Mouse (Mus musculus) urinary bladder, postnatal 0 days (tissue): ENCODE measurements around the gene Lrrc57. TPM values are rescaled to one million over a fixed set of nuclear protein-coding genes. Genes with fewer than 3 reads are reported as not detected.

ENCODE experiments used
- polyA plus RNA-seq: library from polyadenylated mRNA; unstranded; fragments of >200 nt; fragmentation: Nextera tagmentation; extraction: Ambion mirVana; gene quantifications from 2 replicates; pipeline ENCODE4 v1.2.1, GENCODE M21; 2015

Lrrc57 gene
- polyA plus RNA-seq: 11.6 and 12.0 TPM in 2 replicates

GRCm38 (mm10) chr2:120608830-120609723 lies at the start of gene Lrrc57, which contains the start of gene Haus2:
Gene Lrrc57 (minus strand): TSS chr2:120609520.
Gene Haus2 (plus strand): TSS chr2:120609383.

GRCm38 (mm10) chr2:120628886-120629735 lies 19.8 kb upstream of the Lrrc57 start, which contains the start of gene Stard9:
Gene Stard9 (plus strand): TSS chr2:120629121.

GRCm38 (mm10) chr2:120566886-120567797 lies 42.2 kb downstream of the Lrrc57 start, which contains the start of gene Snap23:
Gene Snap23 (plus strand): TSS chr2:120567671.

GRCm38 (mm10) chr2:120563235-120563990 lies 45.9 kb downstream of the Lrrc57 start, which contains the start of gene Zfp106:
Gene Zfp106 (minus strand): TSS chr2:120563843.

Other genes starting within 250 kb of the Lrrc57 start
- 6.3 and 8.2 TPM in 2 replicates for gene Ganc, start 205.6 kb downstream of the Lrrc57 start, polyA plus RNA-seq
- gene Tmem87a, start 205.4 kb downstream of the Lrrc57 start, polyA plus RNA-seq: 7.9 and 11.5 TPM in 2 replicates
- 0.66 and 0.93 TPM in 2 replicates for gene Capn3, start 153.5 kb downstream of the Lrrc57 start, polyA plus RNA-seq
- gene Zfp106, start 45.7 kb downstream of the Lrrc57 start, polyA plus RNA-seq: 26.6 and 26.8 TPM in 2 replicates
- gene Snap23, start 41.8 kb downstream of the Lrrc57 start, polyA plus RNA-seq: 43.9 and 49.9 TPM in 2 replicates
- gene Haus2, start 137 bp downstream of the Lrrc57 start, polyA plus RNA-seq: 15.0 and 15.2 TPM in 2 replicates
- gene Stard9, start 19.6 kb upstream of the Lrrc57 start, polyA plus RNA-seq: 2.4 and 2.8 TPM in 2 replicates
- gene Cdan1, start 240.6 kb upstream of the Lrrc57 start, polyA plus RNA-seq: 2.3 and 2.5 TPM in 2 replicates
- gene Ttbk2, start 241.1 kb upstream of the Lrrc57 start, polyA plus RNA-seq: 1.5 and 1.7 TPM in 2 replicates